Mouse (Mus musculus) ES-CJ7 (cell line): ENCODE data around the gene Actl11.

Source experiments
- DNase-seq: peaks from one replicate; pipeline ENCODE4 v3.0.0; 2011; ENCODE audit warnings: low read depth, low spot score

Gene Actl11

DNA sequence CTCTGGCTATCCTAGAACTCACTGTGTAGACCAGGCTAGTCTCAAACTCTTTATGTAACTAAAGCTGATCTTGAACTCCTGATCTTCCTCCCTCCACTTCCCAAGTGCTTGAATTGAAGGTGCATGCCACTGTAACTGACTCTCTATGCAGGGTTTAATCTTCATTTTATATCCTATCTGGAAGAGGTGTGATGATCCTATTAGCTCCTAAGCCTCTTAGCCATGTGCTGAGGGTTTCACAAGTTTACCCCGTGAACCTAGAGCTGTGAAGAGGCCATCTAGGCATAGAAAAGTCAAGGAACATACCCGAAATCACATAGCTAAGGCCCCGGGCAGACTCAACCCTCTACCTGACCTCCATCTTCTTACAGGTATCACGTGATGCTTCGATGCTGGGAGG is 8.8 kb upstream of the Actl11 start:
- no peak for DNase-seq

DNA sequence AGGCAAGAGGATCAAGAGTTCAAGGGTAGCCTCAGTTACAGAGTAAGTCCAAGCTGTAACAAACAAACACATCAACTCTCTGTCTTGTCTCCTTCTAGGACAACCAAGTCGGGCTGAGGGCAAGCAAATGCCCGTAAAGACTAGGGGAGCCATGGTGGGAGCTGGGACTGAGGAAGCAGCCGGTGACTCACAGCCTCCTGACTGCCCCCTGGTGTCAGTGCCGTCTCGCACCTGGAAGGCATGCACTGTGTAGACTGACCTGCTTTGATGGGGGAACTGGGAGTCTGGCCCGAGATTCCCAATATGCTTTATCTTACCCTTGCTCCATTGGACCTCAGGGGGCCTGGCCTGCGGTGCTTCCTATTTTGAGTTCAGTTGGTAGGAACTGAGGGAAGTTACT is 5.2 kb upstream of the Actl11 start:
- DNase-seq = peak; percentile 77

DNA sequence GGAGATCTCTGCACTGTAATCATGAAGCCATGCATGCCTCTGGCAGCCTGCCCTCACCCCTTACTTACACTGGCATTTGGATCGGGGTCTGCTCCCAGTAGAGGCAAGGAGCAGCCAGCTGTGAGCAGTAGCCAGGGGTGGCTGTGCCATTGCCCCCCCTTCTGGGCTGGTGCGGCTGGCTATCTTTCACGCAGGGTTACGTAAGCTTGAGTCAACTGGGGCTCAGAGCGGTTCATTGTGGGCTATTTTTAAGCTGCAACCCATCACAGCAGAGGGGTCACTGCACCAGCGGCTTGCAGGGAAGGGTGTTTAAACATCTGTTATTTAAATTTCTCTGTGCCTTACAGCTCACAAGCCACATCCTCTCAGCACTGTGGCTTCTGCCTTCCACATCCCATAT is 4.3 kb upstream of the Actl11 start:
- no peak for DNase-seq

DNA sequence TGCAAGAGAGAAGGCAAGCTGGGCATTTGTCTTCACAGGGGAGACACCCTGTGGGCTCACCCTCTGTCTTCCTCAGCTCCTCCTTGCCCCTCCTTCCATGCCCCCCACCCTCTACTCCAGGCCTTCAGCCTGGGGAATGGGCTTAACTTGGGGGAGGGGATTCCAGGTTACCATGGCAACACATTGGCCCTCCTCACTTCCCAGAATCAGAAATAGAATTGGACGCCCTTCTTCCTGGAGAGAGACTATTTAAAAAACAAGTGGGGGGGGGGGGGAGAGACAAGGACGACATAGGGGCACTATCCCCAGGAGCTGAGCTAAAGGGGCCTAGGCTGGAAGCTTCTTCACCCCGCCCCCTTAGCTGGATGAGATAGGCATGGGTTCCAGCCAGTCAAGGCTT is 3.0 kb upstream of the Actl11 start:
- peak; percentile 17 for DNase-seq

DNA sequence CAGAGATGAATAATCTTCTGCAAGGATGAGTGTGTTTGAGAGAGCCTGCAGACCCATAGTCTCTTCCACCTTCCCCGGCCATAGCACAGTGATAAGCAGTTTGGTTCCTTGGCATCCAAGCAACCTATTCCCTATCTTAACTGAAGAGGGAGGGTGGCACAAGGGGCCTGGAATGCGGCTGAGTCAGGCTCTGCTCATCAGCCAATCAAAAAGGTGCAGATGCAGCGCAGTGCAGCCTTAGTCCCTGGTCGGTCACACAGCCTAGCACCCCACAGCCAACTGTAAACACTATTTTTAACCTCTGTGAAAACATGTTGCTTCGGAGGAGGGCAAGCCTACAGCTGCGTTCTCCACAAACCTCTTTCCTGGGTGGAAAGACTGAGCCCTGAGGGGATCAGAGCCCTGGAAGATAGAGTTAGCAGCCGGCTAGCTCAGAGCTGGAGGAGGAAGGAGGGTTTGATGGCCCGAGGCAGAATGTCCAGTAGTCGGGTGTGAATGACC is 1.3 kb upstream of the Actl11 start:
- no peak for DNase-seq

DNA sequence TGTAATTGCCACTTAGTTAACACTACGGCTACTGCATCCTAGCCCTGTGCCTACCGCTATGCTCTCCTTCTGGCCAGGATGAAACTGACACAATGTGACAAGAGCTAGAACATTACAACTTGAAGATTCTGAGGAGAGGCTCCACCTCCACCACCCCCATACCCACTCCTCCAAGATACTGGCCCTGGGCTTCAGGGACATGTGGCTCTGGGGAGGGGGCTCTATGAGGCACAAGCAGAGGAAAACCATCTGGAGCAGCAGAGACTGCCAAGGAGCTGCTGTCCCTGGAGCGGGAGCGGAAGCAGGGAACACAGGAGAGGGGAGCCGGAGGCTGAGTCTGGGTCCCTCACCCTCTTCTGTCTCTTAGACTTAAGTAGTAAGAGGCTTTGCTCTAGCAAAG is 520 bp upstream of the Actl11 start:
- no peak for DNase-seq

DNA sequence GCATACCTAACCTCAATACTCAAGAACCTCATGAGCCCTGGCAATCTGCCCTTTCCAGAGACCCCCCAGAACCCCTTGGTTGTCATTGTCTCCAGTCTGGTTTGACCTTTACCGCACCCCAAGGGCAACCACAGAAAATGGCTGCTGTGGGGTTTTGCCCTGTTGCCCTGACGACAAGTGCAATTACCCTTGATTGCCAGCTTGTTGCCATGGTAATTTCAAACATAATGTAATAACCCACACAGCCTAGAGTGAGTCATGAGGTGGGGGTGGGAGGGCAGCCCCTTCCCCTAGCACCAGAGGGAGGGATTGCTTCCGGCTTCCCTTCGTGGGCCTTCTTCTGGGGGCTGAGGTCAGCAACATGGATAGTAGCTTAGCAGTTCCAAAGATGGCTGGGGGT is 4.0 kb downstream of the Actl11 start:
- no peak for DNase-seq

DNA sequence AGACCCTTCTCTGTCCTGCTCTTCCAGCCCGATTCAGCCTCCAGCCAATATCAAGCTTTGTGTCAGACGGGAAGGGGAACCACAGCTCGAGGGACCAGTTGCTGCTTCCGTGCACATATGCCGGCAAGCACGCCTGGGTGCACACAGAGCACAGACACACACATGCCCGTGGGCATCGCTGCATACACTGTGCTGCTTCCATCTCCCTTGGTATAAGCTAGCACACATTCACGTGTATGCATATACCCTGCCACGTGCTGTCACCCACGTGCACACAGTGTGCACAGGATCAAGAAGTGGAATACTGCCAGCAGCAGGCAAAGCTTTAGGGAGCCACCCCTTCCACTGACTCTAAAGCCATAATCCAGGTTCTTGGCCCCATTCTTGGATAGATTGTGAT is 5.9 kb downstream of the Actl11 start:
- no peak for DNase-seq

DNA sequence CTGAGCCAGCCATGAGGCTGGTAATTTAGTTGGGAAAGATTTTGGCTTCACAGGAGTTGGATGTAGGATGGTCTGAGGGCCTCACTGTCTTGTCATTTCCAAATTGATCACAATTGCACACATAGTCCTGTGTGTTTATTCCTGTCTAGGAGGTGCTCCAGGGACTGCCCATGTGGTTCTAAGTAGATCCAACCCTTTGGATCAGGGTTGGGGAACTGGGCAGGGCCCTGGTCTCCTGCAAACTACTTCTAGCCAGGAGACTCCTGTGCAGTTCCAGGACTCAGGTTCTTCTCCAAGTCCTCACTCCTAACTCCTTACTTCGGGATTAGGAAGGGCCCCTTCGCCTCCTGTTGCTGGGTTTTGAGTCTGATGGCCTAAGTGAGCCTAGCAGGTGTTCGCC is 7.1 kb downstream of the Actl11 start, which contains the start of gene Camkv:
Gene Camkv, plus strand, starts transcription at position 301 of the 400 bp plus-strand sequence.
- DNase-seq = no peak

DNA sequence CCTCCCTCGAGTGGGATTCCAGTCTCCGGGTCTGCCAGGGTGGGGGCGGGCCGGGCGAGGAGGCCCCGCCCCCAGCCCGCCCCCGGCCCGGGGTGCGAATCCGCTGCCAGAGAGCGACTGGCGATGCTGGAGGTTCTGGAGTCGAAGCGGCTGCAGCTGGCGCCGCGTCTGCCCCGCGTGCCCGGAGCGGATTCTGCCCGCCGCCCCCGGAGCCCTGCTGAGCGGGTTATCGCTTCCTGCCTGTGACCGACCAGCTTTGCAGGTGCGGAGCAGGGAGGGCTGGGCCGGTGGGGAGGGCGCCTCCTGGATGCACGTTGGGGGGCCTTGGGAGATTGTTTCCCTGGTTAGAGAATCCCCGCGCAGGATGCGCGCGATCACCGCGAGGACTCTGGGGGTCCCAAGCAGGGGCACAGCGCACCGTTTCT is 7.5 kb downstream of the Actl11 start:
- DNase-seq = no peak

DNA sequence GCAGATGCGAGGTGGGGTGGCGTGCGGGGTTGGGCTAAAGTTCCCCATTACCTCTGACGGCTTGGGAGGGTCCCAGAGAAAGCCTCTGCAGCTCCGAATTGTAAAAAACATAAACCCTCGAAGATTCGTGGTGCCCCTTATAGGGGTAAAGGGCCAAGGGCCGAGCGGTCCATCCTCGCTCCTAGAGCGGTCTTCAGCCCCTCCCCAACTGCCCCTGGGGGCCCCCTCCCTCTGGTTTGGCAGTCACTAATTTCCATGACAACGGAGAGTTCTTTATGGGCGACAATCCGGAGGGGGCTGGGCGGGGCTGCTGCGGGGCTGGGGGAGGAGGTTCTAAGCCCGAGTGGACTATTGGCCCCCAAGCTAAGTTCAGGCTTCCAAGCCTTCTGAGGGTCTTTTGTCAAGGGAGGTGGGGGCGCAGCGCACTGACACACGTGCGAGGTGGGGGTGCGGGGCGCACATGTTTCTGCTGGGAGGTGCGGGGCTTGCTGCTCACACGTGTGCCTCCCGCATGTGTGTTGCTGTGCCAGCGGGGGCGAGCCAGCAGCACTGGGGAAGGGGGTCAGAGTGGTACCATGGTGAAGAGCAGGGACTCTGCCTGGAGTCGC is 8.1 kb downstream of the Actl11 start:
- peak; percentile 62 for DNase-seq

DNA sequence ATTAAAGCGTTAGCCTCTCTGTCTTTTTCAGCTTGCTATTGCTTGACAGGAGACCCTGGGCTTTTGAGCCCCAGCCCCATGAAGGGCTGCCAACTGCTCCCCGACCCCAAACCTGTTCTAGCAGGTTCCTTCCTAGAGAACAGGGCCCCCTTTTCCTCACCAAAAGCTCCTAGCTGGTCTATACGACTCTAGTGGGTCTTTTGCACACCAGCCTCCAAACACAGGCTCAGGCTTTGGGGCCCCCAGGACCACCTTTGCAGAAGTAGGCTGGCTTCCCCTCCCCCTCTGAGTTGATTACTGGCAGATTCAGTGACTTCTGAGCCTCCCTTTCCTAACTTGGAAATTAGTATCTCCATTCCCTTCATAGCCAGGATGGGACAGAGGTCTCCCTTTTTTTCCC is 8.6 kb downstream of the Actl11 start:
- no peak for DNase-seq

DNA sequence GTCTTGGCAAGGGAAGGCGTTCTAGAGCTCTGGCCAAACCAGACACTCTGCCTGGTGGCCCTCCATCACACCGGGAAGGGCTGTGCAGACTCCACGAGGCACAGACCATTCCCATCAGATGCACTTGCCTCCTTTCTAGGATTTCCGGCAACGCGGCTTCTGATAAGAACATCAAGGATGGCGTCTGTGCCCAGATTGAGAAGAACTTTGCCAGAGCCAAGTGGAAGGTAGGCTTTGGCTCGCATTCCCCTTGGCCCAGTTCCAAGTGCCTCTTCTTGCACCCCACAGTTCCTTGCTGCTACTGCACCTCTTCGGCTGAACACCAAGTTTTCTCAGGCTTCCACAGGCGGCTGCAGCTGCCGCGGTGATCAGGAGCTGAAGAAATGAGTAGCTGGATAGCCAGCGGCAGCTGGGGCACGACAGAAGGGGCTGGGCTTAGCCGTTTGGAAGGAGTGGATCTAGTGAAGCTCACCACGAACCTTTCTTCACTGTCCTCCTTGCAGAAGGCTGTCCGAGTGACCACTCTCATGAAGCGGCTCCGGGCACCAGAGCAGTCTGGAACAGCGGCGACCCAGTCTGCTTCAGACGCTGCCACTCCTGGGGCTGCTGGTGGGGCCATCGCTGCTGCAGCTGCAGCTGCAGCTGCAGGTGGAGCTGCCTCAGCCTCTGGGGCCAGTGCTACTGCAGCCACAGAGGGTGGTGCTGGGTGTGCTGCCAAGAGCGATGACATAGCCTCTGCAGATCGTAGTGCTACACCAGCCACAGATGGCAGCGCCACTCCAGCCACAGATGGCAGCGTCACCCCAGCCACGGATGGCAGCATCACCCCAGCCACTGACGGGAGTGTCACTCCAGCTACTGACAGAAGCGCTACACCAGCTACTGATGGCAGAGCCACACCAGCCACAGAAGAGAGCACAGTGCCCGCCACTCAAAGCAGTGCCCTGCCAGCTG is 19.2 kb downstream of the Actl11 start:
- DNase-seq = no peak

DNA sequence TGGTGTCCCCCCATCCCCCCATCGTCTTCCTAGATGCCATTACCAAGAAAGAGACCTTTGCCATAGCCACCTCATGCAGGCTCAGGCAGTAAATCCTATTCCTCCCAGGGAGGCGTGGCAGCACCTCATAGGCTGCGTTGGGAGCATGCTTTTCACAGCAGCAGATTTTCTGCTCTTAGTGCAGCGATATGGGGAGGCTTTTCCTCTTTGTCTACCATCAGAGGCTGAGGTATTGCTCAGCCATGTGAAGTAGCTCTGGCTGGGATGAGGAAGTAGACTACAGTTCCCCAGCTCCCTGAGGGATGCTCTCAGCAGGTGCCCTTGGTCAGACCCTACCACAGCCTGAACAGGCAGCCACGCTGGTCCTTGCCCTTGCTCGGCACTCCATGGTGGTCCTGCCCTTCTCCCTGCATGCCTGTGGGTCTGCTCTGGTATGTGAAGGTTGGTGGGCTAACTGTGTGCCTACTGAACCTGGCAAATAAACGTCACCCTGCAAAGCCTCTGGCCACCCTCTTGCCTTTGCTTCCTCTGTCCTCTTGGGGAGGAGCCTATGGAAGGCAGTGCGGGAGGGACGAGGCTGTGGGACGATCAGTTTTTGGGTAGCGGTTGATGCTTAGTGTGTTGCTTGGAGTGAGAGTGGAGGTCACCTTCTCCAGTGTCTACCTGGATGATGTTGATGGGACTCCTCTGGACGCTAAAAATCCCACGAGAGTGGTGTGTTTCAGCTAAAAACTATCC is 21.1 kb downstream of the Actl11 start:
- DNase-seq = no peak

DNA sequence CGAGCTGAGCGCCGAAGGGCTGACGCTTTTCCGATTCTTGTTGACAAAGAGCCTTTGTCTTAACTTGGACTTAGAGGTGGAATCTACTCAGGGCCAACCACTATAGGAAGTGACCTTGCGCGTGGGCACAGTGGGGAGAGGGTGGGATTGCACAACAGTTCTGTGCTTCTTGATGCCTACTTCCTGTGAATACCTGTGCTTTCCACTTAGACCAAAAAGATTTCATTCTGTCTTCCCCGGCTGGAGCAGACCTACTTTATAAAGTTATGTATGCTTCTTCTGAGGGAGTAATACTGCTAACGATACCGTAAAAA is 21.6 kb downstream of the Actl11 start, which contains the start of gene Traip:
Gene Traip, plus strand, starts transcription at position 215 of the 314 bp plus-strand sequence.
- DNase-seq = no peak

DNA sequence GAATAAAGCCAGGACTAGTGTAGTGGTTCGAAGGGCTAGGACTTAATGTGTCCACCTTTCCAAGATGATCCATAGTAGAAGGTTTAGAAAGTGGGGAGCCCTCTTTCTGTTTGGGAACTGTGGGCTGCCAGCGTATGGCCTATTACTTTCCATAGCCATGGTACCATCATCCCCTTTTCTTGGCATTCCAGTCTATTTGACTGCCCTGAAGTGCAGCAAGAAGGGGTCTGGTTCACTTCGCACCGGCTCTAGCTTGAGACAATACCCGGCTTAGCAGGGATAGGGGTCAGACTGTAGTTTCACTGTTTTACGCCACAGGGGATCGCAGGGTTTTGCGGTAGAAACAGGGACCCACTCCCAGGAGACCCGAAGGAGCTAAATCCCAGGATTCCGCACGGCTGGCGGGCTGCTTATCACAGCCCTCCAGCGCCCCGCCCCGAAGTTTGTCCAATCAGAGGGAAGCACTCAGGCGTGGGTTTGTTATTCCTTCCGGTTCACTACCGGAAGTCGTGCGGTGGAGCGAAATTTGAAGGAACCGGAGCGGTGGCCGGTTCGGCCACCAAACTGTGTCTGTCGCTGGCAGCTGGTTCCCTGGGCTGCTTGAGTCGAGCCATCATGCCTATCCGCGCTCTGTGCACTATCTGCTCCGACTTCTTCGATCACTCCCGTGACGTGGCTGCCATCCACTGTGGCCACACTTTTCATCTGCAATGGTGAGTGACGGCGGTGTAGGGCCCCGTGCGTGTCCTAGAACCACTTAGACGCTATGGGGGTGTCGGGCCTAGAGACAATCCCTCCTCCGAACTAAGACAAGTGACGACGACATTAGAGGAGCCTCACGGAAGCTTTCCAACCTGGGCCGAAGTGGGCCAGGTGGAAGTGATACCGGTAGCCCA is 22.4 kb downstream of the Actl11 start:
- DNase-seq = peak; percentile 92

DNA sequence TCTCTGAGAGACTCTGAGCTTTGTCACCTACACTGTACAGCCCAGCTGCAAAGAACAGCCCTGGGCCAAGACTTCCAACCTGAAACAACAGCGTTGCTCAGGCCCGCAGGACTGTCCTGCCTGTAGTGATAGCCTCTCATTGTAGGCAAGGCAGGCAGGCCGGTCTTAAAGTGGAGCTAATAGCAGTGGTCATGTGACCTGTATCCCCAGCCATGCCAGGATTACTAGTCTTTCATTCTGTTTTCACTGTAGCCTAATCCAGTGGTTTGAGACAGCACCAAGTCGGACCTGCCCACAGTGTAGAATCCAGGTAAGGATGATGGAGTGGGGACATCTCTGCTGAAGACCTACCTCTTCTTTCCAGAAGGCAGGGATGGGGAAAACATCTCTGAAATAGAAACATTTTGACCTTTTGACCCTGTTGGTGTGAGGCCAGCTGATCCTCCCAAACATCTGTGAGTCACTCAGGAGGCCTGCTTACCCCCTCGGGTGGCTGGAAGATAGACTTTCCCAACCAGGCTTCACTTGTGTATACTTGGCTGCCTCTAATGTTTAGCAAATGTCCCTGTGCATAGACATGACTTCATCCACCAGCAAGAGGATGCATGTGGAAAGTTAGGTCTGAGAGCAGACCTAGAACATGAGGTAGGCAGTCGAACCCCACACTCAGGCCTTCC is 27.5 kb downstream of the Actl11 start:
- DNase-seq = no peak

DNA sequence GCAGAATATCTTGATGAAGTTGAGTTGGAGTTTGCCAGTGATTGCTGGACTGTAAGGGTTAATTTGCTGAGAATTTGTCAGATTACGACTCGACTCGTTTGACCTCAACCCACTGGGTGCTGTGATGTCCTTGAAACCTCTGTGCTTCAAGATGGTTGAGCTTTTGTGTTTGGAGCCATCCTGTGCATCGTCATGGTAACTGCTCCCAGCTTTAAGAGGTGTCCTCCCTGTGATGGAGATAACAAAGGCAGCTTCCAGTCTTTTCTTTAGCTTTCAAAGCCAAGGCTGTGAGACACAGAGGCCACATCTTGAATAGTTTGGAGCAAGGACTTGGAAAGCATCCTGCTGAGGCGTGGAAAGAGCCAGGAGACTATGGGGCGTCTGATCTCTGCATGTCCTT is 28.9 kb downstream of the Actl11 start:
- DNase-seq = peak; percentile 82

DNA sequence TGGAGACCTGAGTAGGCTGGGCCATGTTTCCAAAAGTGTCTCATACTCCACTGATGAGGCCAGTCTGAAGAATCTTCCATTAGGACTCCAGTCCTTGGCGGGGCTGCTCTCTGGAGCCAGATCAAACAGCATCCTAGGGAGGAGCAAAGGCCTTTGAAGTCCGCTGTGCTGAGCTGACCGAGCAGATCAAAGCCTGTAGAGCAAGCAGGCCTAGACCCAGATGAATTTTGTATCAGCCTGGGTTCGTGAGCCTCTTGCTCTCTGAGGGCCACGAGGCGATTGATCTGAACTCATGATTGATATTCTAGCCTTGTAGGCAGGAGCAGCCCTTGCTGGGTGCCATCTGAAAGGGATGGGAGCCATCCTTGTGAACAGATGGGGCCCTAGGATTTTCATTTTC is 31.6 kb downstream of the Actl11 start:
- DNase-seq = no peak

DNA sequence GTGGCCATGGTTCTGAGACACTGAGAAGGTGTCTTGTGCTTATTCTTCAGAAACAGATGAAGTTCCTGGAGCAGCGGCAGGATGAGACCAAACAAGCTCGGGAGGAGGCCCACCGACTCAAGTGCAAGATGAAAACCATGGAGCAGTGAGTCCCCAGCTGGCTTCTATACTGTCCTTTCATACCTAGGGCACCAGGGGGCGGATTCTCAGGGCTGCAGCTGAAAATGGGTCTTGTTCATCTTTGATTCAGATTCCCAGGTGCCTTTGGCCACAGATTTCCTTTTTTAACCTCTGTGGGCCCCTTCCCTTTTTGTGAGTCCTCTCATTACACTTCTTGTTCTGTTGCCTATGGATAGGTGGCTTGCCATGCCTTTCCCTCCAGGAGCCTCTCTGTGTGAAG is 32.7 kb downstream of the Actl11 start:
- DNase-seq = peak; percentile 62

DNA sequence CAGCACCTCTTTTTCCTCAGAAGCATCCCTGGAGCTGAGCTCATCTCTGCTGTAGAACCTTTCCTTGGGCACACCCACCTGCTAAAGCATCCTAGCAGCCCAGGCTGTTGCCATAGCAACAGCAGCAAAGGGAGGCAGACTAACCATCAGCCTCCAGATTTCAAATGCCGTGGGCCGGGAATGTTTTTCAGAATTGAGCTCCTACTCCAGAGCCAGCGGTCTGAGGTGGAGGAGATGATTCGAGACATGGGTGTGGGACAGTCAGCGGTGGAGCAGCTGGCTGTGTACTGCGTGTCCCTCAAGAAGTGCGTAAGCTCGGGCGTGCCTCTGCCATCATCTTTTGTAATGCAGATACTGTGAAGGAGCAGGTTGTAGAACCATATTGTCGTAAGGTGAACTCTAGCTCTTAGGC is 33.1 kb downstream of the Actl11 start:
- DNase-seq = peak; percentile 92
